Mouse (Mus musculus) CD4-positive, CD25-positive, alpha-beta regulatory T cell, adult 2 months (primary cell): ENCODE measurements around the gene Sec1.
A peak's percentile ranks its signal among the peaks of the same experiment; 100 is the strongest.
"Not testable (repeated sequence)": the region's sequence is repeated elsewhere in the genome, so short reads cannot be mapped to it uniquely, and the experiment has no call there.

Experiments
- DNase-seq: peaks from one replicate; pipeline ENCODE4 v3.0.0-alpha.2; 2012; ENCODE audit warnings: low read depth, low spot score

Gene Sec1

DNA sequence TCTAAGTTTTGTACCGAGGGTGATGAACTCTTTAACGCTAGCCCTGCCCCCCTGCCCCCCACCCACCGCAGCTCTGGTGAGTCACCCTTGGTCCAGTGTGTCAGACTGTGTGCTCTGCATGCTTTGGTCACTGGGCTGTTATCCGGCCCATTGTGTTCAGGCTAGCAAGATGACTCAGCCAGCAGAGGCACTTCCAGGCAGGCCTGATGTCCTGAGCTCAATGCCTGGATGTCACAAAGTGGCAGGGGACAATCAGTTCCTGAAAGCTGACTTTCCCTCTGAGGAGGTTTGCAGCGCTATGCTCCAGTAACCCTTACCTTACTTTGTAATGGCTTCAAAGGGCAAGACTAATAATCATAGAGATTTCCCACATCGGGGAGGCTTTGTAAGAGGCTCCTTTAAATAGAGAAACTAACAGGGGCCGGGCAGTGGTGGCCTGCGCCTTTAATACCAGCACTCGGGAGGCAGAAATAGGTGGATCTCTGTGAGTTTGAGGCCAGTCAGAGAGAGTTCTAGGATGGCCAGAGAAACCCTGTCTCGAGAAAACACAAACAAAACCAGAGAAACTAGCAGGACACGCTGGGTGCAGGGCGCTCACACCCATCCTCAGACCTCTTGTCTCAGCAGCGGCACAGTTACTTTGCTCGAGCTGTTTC lies 14.1 kb downstream of the Sec1 start:
- no peak for DNase-seq

DNA sequence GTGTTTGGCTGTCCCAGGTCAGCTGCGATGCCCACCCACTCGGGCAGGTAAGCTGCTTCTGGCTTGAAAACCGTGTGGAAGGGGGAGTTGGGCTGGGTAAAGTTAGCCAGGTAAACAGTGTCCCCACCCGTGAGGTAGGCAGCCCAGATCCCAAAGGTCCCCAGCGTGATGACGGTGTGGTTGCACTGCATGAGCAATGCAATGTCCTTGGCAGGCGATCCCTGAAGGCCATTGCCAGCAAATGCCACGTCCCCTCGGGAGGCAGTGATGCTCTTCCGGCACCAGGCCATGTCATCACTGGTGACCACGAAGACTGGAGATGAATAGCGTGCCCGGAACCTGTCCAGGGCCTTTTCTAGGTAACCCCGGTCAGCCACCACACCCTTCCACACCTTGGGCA lies 15.7 kb downstream of the Sec1 start:
- no peak for DNase-seq

DNA sequence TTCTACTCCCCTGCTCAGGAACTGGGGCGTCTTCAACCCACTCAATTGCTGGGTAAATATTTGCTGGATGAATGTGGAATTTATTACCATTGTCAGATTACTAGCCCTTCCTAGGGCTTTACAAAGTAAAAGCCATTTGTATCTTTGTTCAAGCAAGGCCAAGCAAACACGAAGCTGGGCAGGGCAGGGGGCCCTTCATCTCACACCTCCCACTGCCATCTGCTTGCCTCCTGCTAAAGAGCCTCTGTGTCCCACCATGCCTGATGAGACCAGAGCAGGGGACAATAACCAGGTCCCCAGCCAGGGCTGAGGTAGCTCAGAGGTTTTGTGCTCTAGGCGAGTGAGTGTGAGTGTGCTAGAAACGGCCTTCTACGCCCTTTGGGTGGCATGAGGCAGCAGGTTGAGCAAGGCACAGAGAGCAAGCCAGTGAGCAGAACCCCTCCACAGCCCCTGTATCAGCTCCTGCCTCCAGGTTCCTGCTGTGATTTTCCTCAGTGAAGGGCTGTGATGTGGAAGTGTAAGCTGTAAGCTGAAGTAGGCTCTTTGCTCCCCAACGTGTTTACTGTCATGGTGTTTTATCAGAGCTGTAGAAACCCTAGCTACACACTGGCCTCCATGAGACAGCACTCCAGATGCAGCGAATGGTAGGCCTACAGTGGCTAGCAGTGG lies 16.4 kb downstream of the Sec1 start:
- no peak for DNase-seq

DNA sequence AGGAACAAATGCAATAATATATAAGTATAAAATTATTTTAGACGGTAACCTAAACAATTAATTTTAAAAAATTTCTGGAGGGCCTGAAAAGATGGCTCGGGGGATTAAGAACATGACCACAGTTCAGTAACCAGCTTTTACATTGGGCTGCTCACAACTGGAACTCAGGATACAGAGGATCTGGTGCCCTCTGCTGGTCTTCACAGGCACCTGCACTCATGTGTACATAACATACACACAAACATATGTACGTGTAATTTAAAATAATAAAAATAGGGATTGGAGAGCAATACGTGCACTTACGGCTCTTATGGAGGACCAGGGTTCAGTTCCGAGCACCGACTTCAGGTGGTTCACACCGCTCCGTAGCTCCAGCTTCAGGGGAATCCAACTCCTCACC lies 25.3 kb downstream of the Sec1 start:
- DNase-seq: peak; percentile 46

DNA sequence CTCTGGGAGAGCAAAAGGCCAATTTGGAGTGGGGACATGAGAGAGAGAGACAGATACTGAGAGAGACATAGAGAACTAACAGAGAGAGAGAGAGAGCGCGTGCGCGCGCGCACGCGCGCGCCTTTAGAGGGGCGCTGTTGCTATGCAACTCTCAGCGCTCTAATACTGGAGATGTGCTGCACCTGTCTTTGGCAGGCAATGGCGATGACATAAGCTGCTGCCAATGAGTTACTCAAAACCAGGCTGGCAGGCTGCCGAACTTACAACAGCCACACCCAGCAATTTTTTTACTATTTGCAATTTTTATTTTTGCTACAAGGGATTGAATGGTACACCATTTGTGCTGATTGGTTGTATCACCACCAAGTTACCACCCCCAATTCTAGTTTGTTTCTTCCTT lies 26.4 kb downstream of the Sec1 start:
- DNase-seq: no peak

DNA sequence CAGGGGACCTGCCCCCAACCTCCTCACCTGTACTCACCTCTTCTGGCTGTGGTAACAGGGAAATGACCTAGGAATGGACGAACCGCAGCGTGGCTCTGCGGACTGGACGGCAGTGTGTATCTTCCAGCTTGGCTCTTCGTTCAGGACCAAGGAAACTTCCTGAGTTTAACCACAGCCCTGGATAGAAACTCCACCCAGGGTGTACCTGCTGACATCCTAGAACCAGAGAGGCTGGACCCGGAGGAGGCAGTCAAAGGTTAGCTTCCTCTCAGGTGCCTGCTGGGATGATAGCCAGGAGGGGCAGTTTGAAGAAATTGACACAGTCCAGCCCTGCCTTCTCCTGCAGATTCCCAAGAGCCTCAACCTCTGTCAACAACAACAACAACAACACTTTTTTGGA lies 28.0 kb downstream of the Sec1 start, which contains the start of gene Fut2:
TSS of gene Fut2 (minus strand) at position 234 of the 400 bp plus-strand sequence.
- no peak for DNase-seq

DNA sequence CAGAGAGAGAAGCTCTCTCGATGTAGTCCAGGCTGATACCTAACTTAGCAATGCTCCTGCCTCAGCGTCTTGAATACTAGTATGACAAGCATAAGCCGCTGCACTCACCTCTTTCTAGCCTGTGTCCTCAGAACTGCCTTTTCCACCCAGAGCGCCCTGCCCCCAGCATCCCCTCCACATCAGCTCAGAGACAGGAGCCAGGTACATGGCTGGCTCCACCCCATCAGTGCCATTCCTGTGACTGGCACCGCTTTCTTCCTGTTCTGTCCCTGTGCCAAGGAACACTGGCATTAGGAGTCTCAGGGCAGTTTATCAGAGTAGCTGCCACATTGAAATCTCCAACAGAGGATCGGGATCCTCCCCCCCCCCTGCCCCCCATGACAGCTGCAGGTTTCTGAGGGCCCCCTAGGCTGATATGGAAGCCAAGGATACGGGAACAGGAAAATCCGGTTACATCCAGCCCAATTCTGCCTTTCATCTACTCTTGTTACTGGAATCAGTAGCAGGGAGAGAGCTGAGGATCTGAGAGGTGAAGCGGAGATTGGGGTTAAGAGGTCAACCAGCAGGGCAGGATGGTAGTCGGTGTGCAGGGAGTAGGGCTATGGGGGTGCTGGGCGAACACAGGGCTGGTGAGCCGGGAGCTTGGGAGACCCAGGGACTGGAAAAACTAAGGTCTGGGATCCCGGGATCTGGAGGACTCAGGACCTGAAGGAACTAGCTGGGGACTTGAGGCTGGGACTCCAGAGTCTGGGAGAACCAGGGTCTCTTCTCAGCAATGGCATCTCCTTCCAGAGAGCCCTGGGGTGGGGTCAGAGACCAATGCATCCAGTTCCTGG lies 28.7 kb downstream of the Sec1 start:
- DNase-seq: no peak

DNA sequence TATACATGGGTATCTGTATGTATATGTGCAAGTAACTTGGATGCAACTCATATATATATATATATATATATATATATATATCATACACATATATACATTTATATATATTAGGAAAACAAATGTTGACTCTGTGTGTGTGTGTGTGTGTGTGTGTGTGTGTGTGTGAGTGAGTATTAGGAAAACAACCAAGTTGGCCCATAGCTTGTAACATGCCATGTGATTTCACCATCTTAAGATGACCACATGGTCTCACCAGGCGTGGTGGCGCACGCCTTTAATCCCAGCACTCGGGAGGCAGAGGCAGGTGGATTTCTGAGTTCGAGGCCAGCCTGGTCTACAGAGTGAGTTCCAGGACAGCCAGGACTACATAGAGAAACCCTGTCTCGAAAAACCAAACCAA lies 32.5 kb downstream of the Sec1 start:
- DNase-seq: not testable (repeated sequence)

DNA sequence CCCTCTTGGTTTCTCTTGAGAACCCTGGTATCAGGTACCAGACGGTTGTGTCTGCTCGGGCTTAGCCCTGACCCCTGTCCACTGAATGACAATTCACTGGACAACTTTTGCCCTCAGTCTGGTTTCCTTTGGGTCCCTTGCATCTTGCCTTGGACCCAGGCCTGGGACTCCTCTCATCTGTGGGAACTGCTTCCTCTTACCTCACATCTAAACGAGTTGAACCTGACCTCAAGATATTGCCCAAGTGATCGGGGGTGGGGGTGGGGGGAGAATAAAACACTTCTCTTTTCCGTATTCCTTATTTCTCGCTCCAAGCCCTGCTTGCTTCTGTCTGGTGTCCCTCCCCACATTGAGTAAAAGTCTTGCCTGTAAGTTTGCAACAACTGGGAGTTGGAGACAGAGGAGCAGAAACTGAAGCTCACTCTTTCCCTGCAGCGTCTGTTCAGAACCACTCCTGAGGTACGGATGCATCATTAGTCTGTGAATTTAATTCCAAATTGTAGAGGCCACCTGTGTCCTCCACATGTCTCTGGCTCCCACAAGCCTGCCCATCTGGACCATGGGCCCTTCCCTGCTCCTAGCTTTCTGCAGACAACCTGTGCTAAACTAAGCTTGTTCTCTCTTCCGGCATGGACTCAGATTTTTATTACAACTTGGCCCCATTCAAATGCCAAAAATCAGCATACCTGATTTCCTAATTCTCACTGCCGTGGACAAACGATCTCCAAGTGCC lies 33.3 kb downstream of the Sec1 start:
- no peak for DNase-seq

DNA sequence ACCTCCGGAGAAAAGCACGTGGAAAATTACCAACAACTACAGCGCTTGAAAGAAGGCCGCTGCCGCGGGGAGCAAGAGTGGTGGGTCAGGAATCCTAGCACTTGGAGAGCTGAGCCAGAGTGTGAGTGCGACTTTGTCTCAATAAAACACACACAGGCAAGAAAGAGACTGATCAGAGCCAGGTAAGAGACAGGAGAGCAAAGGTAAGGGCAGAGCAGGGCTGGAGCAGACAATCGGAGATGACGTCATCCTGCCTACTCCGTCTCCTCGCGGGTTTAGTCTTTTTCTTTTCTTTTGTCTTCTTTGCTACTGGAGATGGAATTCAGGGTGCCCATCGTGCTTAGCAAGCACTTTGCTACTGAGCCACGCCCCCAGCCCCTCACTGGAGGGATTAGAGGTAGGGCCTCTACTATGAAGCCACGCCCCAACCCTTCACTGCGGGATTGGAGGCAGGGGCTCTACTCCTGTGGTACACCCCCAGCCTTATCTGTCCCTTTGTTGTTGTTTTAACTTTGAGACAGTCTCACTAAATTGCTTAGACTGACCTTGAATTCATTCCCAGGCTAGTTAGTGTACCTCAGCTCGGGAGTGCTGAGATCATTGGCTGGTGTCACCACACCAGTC lies 39.7 kb downstream of the Sec1 start:
- peak; percentile 32 for DNase-seq

DNA sequence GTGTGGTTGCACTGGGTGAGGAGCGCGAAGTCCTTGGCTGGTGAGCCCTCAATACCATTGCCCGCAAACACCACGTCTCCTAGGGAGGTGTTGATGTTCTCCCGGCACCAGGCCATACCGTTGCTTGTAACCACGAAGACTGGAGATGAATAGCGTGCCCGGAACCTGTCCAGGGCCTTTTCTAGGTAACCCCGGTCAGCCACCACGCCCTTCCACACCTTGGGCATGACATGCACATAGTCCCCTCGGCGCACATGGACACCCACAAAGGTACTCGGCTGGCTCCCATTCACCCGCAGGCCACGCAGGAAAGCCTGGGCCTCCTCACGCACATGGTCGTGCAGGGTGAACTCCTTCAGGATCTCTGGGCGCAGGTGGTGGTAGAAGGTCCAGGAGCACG lies 43.7 kb downstream of the Sec1 start:
- DNase-seq: not testable (repeated sequence)

DNA sequence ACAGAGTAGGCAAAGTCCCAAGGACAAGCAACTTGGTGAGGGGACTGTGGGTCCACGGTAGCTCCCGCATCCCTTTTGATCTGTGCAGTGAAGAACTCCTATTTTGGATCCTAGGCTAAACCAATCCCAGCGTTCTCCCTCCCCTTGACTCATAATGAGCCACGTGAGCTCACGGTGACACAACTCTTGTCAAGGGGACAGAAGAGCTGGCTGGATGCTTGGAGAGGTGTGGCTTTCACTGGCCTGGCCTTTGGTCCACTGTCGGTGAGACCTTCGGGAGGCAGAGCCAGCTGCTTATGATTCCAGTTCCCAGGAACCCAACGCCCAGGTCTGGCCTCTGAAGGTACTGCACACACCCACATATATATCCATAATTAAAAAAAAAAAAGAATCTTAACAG lies 44.9 kb downstream of the Sec1 start:
- no peak for DNase-seq

DNA sequence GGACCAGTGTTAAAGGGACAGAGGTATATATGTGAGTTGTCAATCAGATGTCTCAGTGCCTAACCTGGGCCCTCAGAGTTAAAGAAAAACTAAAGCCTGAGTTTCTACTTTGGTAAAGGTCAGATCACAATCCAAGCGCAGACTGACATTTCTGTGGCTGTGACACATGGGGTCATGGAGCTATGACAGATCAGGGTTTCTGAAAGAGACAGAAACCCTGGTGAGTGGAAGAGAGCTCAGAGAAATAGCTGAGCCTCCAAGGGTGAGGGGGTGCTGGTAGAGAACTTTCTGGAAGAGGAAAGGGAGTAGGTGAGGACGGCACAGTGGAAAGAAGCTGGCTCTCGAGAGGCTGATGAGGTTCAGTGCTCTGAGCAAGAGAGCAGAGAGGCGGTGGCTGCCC lies 47.5 kb downstream of the Sec1 start:
- no peak for DNase-seq

DNA sequence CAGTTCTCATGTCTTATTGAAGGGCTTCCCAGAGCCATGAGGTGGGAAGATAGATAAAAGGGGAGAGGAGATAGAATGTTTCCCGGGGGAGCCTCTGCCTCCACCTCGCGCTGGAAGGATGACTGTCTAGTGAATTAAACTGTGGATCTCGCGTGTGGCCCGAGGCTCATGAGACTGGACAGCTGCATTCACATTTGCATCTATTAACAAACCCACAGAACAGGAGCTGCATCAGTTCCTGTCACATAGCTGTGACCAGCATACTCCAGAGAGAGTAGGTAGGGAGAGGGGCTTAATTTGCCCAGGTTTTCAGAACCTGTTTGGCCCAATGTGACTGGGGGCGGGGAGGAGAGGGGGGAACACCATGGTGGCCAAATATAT lies 48.6 kb downstream of the Sec1 start:
- no peak for DNase-seq

DNA sequence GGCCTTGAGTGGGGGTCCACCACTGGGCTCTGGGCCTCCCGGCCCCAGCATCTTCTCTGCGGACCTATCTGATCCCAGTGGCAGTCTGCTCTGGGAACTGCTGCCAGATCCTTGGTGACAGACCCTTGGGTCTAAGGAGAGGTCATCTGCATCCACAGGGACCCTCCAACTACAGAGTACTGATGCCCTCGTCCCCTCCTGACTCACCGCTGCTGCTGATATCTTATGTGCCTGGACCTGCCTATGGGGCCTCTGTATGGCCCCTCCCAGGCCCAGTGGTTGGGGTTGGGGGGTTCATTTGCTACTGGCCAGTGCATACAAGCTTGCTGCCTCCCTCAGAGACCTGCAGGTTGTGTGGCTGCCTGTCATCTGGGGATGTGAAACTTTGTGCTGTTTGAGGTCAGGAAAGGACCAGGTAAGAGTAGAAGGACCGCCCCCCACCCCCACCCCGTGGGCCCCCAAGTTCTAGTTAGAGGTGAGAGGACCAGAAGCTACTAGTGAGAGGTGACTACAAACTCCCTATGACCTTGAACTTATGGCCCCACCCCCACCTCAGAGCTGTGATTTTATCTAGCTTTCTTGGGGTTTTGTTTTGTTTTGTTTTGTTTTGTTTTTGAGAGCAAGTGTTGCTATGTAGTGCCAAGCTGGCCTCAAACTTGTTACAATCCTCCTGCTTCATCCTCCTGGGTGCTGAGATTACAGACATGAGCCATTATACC lies 49.2 kb downstream of the Sec1 start:
- DNase-seq: peak; percentile 59

DNA sequence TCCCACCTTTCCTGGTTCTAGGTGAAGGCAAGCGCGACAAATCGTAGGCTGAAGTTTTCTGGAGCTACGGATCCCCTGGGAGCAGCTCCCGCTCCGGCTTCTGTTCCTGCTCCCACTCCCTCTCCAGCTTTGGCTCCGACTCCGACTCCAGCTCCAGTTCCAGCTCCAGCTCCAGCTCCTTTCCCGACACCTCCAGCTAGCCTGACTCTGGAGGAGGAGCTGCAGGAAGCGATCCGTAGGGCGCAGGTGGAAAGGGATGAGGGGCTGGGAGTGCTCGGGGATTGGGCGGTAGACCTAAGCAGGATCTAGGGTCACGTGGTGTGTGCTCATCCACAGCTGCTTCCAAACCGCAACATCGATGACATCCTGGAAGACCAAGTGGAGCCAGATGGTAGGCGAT lies 50.0 kb downstream of the Sec1 start:
- DNase-seq: no peak

DNA sequence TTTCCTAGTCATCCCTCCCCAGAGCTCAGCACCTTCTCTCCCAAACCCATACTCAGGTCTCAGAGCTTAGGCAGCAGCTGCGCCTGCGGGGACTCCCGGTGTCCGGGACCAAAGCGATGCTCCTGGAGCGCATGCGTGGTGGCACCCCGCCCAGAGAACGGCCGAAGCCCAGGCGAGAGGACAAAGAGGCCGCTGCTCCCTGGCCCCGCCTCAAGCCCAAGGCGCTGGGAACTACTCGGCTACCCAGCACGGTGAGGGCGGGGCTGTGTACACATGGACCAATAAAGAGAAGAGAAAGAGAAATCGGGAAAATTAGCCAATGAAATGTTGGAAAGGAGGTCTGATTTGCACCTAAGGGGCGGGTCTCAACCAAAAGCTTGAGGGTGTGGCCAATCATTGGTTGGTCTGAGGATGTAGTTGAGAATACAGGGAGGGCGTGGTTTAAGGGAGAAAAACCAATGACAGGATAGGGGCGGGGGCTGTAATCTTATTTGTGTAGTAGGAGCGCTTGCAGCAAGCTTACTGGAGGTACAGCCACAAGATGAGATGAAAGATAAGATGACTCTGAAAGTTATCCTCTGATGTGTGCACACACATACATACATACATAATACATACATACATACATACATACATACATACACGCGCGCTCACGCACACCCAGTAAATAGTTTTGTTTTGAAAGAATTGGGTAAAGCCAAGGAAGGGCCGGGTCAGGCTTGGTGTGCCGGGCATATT lies 50.6 kb downstream of the Sec1 start:
- DNase-seq: peak; percentile 94

DNA sequence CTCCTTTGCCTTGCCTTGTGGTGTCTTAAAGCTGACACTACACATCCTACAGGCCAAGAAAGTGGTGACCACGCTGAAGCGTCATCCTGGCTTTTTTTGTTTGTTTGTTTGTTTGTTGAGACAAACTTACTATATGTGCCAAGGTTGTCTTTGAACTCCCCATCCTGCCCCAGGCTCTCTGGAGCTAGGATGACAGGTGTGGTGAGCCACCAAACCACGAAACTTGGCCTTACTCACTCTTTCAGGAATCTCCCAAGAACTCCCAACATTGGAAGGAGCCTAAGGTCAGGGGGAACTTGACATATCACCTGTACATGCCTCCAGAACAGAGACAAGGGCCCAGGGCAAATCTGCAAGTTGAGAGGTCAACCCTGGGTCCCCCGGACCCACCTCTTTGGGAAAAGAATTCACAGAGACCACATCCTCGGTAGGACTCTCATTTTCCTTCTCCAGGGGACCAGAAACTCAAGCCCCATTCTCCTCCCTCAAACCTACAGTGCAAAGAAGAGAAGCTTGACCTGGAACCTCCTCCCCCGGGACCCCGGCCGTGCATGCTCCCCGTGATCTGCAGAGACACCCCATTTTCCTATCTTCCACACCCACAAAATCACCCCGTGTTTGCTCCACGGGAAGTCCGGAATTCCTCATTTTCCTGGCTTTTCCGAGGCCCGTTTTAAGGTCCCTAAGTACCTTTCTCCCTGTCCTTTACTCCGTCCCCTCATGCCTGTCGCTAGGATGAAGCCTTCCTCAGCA lies 51.5 kb downstream of the Sec1 start:
- no peak for DNase-seq

DNA sequence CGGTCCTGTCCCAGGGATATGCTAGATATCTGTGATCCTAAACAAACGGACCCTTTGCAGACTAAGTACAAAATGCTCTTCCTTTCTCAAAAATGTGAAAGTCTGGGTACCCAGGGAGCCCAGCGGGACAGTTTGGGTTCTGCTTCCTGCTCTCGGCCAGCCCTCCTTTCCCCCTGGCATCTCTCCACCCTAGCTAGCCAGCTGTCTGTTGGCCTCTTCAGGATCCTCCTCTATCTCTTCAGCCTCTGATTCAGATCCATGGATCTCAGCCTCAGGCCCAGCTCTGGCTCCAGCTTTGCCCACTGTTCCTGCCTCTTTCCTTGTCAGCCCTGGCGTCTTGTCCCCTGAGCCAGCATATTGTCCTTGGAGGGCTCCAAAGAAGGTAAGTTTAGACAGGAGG lies 52.1 kb downstream of the Sec1 start:
- no peak for DNase-seq
